Comparison of ENCODE assay signal across 8 mouse cellular contexts in the genomic region with DNA sequence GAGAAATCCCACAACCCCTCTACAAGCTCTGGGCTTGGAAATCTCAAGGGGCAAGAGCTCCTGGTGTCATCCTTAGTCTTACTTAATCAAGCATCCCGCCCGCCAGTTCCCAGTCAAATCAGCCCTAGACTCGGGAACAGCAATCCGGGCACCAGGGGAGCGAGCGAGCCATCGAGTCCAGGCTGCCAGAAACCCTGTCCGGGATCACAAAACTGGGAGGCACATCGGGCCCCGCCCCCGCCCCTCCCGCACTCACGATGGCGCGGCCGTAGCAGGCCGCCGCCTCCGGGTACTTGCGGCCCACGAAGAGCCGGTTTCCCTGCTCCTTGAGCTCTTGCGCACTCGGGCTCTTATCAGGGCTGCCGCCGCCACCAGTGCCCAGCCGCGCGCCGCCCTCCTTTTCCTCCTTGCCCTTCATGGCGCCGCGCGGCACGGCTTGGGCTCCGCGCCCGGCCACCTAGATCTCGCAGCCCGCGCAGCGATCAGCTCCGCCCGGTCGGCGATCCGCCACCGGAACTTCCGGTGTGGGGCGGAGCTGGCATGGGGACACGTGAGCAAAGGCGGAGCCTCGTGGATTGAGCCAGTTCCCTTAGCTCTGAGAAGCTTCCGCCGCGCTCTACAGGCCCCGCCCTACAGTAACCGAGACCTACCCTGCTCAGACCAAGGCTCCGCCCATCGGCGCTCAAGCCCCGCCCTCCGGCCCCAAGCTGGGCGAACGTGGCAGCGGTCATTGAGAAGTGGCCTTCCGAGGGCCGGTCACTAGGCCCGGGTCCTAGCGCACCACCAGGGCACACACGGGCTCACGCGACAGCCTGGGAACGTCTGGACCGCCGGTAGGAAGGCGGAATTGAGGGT. TPM values are rescaled to one million over a fixed set of nuclear protein-coding genes. Genes with fewer than 3 reads are reported as not detected.
A peak's percentile ranks its signal among the peaks of the same experiment; 100 is the strongest.
DNase-seq lines count a peak whose midpoint lies in the region; ATAC-seq lines count a peak whose summit lies in the region.

No protein-coding gene starts in this region.

- peak overlapping the region; percentile 89 for H3K4me2 ChIP-seq in hindbrain, embryonic 12.5 days (replicated peaks)

- peak overlapping the region; percentile 84 for H3K9ac ChIP-seq in hindbrain, embryonic 12.5 days

- WGBS in hindbrain, embryonic 12.5 days: under 1% methylated on average over 67 of the region's 77 CpGs

- peak overlapping the region; percentile 73 for H3K4me3 ChIP-seq in hindbrain, embryonic 12.5 days

- peaks cover 36% of the 10 kb centered on the region for H3K36me3 ChIP-seq in hindbrain, embryonic 12.5 days

- no peaks in the 10 kb centered on the region for H3K9me3 ChIP-seq in hindbrain, embryonic 12.5 days (replicated peaks)

- H3K4me1 ChIP-seq in hindbrain, embryonic 12.5 days: peaks cover 81% of the 10 kb centered on the region

- H3K27ac ChIP-seq in hindbrain, embryonic 12.5 days: peak overlapping the region; percentile 96

- peak; percentile 99 for DNase-seq in MN1 (ENCODE audit: low spot score)
- peak; percentile 99 for DNase-seq in cerebellum, adult 9-10 months
- peak; percentile 98 to 99 for DNase-seq in frontal cortex, adult 2 months (ENCODE audit: extremely low spot score in 1 of 2, low spot score in 1 of 2)
- DNase-seq in layer of hippocampus, postnatal 14 days (ENCODE audit: low spot score in 2 of 2): peak; percentile 98 to 99
- DNase-seq in lung, postnatal 14 days: peak; percentile 100
- peak; percentile 97 for DNase-seq in retina, adult 2 months (ENCODE audit: low read depth, low spot score)
- peak; percentile 97 to 99 for DNase-seq in thymus, postnatal 36 days

- ATAC-seq in hindbrain, embryonic 12.5 days (ENCODE audit: low FRiP score): peak; percentile 90

- H3K27me3 ChIP-seq in hindbrain, embryonic 12.5 days: no peaks in the 10 kb centered on the region

RNA-seq across cellular contexts. Expression of a gene that starts 0.5 kb away (rescaled TPM):
- polyA plus RNA-seq in frontal cortex, adult 2 months (2012; rRNA removed): 272 and 292 TPM in 2 replicates
- polyA plus RNA-seq in hindbrain, embryonic 12.5 days (2016; fragmentation: Nextera tagmentation; extraction: Ambion mirVana): 271 and 291 TPM in 2 replicates
- total RNA-seq in layer of hippocampus, postnatal 14 days (2021): 100 to 1,000 TPM; 155 to 157 TPM

RNA-seq across cellular contexts. Expression of a gene that starts 4.0 kb away (rescaled TPM):
- 65.0 and 65.6 TPM in 2 replicates for polyA plus RNA-seq in frontal cortex, adult 2 months (2012; rRNA removed)
- 64.0 and 64.7 TPM in 2 replicates for polyA plus RNA-seq in hindbrain, embryonic 12.5 days (2016; fragmentation: Nextera tagmentation; extraction: Ambion mirVana)
- 10 to 100 TPM; 64.3 to 65.0 TPM for total RNA-seq in layer of hippocampus, postnatal 14 days (2021)

RNA-seq across cellular contexts. Expression of a gene that starts 4.4 kb away (rescaled TPM):
- 106 and 111 TPM in 2 replicates for polyA plus RNA-seq in frontal cortex, adult 2 months (2012; rRNA removed)
- polyA plus RNA-seq in hindbrain, embryonic 12.5 days (2016; fragmentation: Nextera tagmentation; extraction: Ambion mirVana): 6.1 and 7.5 TPM in 2 replicates
- 10 to 100 TPM; 84.4 to 97.5 TPM for total RNA-seq in layer of hippocampus, postnatal 14 days (2021)

RNA-seq across cellular contexts. Expression of a gene that starts 8.9 kb away (rescaled TPM):
- polyA plus RNA-seq in frontal cortex, adult 2 months (2012; rRNA removed): 41.5 and 43.1 TPM in 2 replicates
- 3.9 TPM in 2 replicates for polyA plus RNA-seq in hindbrain, embryonic 12.5 days (2016; fragmentation: Nextera tagmentation; extraction: Ambion mirVana)
- total RNA-seq in layer of hippocampus, postnatal 14 days (2021): 10 to 100 TPM; 26.7 to 31.1 TPM

RNA-seq across cellular contexts. Expression of a gene that starts 9.2 kb away (rescaled TPM):
- 34.8 and 40.0 TPM in 2 replicates for polyA plus RNA-seq in frontal cortex, adult 2 months (2012; rRNA removed)
- 25.9 and 27.0 TPM in 2 replicates for polyA plus RNA-seq in hindbrain, embryonic 12.5 days (2016; fragmentation: Nextera tagmentation; extraction: Ambion mirVana)
- total RNA-seq in layer of hippocampus, postnatal 14 days (2021): 10 to 100 TPM; 21.7 to 23.4 TPM

Comparison
In these comparisons a context has a peak if more than half of its experiments do, and no peak if none do; other contexts are left out.
1. Peak in every context shown above with its lines: DNase-seq, ATAC-seq, H3K4me3 ChIP-seq and H3K27ac ChIP-seq.
2. RNA of a gene that starts 4.4 kb away (polyA plus RNA-seq): 106 to 111 TPM in frontal cortex, adult 2 months; 6.1 to 7.5 TPM in hindbrain, embryonic 12.5 days; every median in the first group is over 10 times any median in the second.